Mouse (Mus musculus) kidney, embryonic 14.5 days (tissue): ENCODE results near the gene Myo7a. TPM values are rescaled to one million over a fixed set of nuclear protein-coding genes. Genes with fewer than 3 reads are reported as not detected.

Experiments
- ATAC-seq: fragments of 200-750 bp; cut with Nextera tagmentation; 2 replicates; pipeline ENCODE4 v1.8.0; 2017; ENCODE audit warnings: moderate number of reproducible peaks, mild to moderate bottlenecking, moderate TSS enrichment, moderate library complexity; ENCODE audit not compliant: low FRiP score, low TSS enrichment
- H3K27ac ChIP-seq: fragments of 300-500 bp; sonication (generic); 2 replicates; pipeline ENCODE4 v1.5.1; 2014; ENCODE audit warnings: low read depth, mild to moderate bottlenecking, low read length, moderate library complexity, mixed read lengths
- H3K27me3 ChIP-seq: fragments of 300-500 bp; sonication (generic); 2 replicates; pipeline ENCODE4 v1.6.1; 2014; ENCODE audit warnings: mild to moderate bottlenecking, low read length; ENCODE audit not compliant: control insufficient read depth, insufficient read depth
- H3K36me3 ChIP-seq: fragments of 300-500 bp; sonication (generic); 2 replicates; pipeline ENCODE4 v1.6.1; 2014; ENCODE audit warnings: low read length, mixed read lengths; ENCODE audit not compliant: control insufficient read depth, insufficient read depth
- H3K4me1 ChIP-seq: fragments of 300-500 bp; sonication (generic); 2 replicates; pipeline ENCODE4 v1.6.1; 2014; ENCODE audit warnings: low read length, mixed read lengths; ENCODE audit not compliant: control insufficient read depth, insufficient read depth
- H3K4me2 ChIP-seq: fragments of 300-500 bp; sonication (generic); replicated peaks from 2 replicates; pipeline ENCODE4 v1.6.1; 2014; ENCODE audit warnings: low read depth, mild to moderate bottlenecking, low read length
- H3K4me3 ChIP-seq: fragments of 300-500 bp; sonication (generic); 2 replicates; pipeline ENCODE4 v1.5.1; 2014; ENCODE audit warnings: mild to moderate bottlenecking, low read length
- H3K9ac ChIP-seq: fragments of 300-500 bp; sonication (generic); 2 replicates; pipeline ENCODE4 v1.6.1; 2014; ENCODE audit warnings: low read depth, mild to moderate bottlenecking, low read length, moderate library complexity
- H3K9me3 ChIP-seq: fragments of 300-500 bp; sonication (generic); 2 replicates; pipeline ENCODE4 v1.6.1; 2016; ENCODE audit warnings: low read length; ENCODE audit not compliant: control insufficient read depth
- WGBS: fragments of 180-500 bp; shearing (Covaris S2); extraction: QIAGEN DNeasy Blood & Tissue Kit; methylation state at CpG from one replicate; pipeline ENCODE4 v1.1.7; 2014; 5-methylcytosine and 5-hydroxymethylcytosine counted together
- polyA plus RNA-seq: library from polyadenylated mRNA; unstranded; fragments of >200 nt; fragmentation: Nextera tagmentation; extraction: Ambion mirVana; gene quantifications from 2 replicates; pipeline ENCODE4 v1.2.1, GENCODE M21; 2014

Myo7a gene
- polyA plus RNA-seq, 1 experiment from 2014 or later: 15.4 TPM

GRCm38 (mm10) chr7:98156280-98156665 lies 36.9 kb upstream of the Myo7a start:
- no peaks in the 10 kb centered on the region for H3K36me3 ChIP-seq
- no peak overlapping the region for H3K27ac ChIP-seq
- no peak for ATAC-seq
- no peak overlapping the region for H3K4me2 ChIP-seq
- no peak overlapping the region for H3K9ac ChIP-seq
- WGBS: 45% methylated on average over 3 of the region's 3 CpGs
- H3K4me1 ChIP-seq: peaks cover 39% of the 10 kb centered on the region
- H3K27me3 ChIP-seq: no peaks in the 10 kb centered on the region
- no peak overlapping the region for H3K4me3 ChIP-seq
- no peaks in the 10 kb centered on the region for H3K9me3 ChIP-seq

DNA sequence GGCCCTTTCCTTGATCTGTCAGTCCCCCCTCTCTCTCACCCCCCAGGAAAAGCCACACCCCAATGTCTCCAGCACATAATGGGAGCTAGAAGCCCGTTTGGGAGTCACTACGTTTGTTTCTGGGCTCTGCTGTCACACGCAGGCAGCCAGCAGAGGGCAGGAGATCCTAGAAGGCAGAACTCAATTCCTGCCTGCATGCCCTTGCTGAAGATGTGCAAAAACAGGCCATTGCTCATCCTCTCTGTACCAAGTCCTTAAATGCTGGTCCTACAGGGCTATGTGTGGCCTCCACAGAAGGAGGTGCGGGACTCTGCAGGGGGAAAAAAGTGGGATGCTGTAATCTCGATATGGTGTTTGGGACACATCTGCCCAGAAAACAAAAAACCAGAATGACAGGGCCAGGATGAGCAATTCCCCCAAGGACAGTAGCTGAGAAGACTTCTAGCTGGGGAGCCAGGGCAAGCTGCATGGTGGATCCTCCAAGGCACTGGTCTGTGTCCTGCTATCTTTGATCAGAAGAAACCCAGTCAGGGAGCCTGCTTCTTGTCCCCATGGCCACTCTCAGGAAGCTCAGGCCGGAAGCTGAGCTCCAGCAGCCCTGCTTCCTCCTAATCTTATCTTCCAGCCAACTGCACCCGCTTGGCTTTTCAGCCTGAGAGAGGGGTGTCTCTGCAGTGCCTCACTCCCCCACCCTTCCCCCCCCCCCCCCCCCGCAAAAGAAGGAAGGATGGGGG lies 36.4 kb upstream of the Myo7a start:
- no peak for ATAC-seq

DNA sequence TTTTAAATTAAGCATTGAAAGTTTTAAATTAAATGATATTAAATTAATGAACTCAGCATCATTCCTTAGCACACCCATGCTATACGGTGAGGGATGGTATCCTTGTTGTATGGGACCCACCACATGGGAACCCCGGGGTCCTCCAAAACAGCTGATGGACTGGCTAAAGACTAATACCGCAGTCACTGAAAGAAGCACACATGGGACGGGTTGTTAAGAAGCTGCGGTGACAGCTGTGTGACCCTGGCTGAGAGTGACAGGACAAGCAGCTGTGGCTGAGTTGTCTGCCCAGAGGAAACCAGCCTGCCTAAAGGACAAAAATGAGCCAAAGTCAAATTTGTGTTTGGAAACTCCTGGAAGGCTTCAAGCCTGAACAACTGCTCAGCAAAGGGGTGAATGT lies 34.6 kb upstream of the Myo7a start:
- ATAC-seq: no peak
- Histone ChIP-seq H3K4me1 (peaks cover 30% of the 10 kb centered on the region), H3K27ac (no peak overlapping the region), H3K4me3 (no peak overlapping the region), H3K4me2 (no peak overlapping the region), H3K27me3 (no peaks in the 10 kb centered on the region), H3K36me3 (no peaks in the 10 kb centered on the region), H3K9ac (no peak overlapping the region), H3K9me3 (no peaks in the 10 kb centered on the region)
- WGBS: 66% methylated on average over 5 of the region's 5 CpGs

More for the DNA sequence above, 36.4 kb upstream of the Myo7a start:
- H3K4me1 ChIP-seq: peaks cover 38% of the 10 kb centered on the region
- H3K4me3 ChIP-seq: no peak overlapping the region
- 25% methylated on average over 8 of the region's 8 CpGs for WGBS
- no peak overlapping the region for H3K9ac ChIP-seq
- no peaks in the 10 kb centered on the region for H3K9me3 ChIP-seq
- H3K36me3 ChIP-seq: no peaks in the 10 kb centered on the region
- H3K27ac ChIP-seq: no peak overlapping the region
- no peaks in the 10 kb centered on the region for H3K27me3 ChIP-seq
- H3K4me2 ChIP-seq: no peak overlapping the region

GRCm38 (mm10) chr7:98153345-98153744 lies 34.0 kb upstream of the Myo7a start:
- no peaks in the 10 kb centered on the region for H3K9me3 ChIP-seq
- H3K4me1 ChIP-seq: peaks cover 30% of the 10 kb centered on the region

DNA sequence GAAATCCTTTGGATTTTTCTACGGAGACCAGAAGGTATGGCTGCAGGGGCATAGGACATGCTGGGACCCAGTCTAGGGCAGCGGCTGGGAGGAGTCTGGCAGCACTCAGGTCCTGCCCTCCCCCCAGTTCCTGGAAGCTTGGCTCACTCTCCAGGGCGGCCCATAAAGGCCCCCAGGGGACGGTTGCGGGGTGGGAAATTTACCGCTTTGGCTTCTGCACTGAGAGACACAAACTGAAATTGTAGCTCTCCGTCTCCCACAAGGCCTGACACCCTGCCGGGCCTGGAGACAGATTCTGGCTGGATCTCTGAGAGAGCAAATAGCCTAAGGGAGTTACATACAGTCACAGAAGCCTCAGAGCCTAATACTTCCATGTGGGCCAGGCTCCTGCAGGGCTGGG lies 33.1 kb upstream of the Myo7a start:
- H3K9me3 ChIP-seq: no peaks in the 10 kb centered on the region
- H3K27me3 ChIP-seq: no peaks in the 10 kb centered on the region
- H3K4me3 ChIP-seq: no peak overlapping the region
- H3K4me1 ChIP-seq: peaks cover 39% of the 10 kb centered on the region
- ATAC-seq: no peak
- no peak overlapping the region; the same call in 1 of the 2 replicates for H3K9ac ChIP-seq
- WGBS: 22% methylated on average over 8 of the region's 8 CpGs
- H3K4me2 ChIP-seq: no peak overlapping the region
- H3K36me3 ChIP-seq: no peaks in the 10 kb centered on the region
- H3K27ac ChIP-seq: no peak overlapping the region

More at GRCm38 (mm10) chr7:98153345-98153744, 34.0 kb upstream of the Myo7a start:
- Histone ChIP-seq H3K36me3 (no peaks in the 10 kb centered on the region), H3K4me3 (no peak overlapping the region), H3K27me3 (no peaks in the 10 kb centered on the region), H3K4me2 (no peak overlapping the region), H3K9ac (no peak overlapping the region), H3K27ac (no peak overlapping the region)
- WGBS: 56% methylated on average over 3 of the region's 3 CpGs
- no peak for ATAC-seq

GRCm38 (mm10) chr7:98150525-98150924 lies 31.2 kb upstream of the Myo7a start:
- Histone ChIP-seq H3K4me3 (no peak overlapping the region), H3K9ac (no peak overlapping the region), H3K4me2 (no peak overlapping the region), H3K4me1 (peaks cover 34% of the 10 kb centered on the region), H3K9me3 (no peaks in the 10 kb centered on the region), H3K36me3 (no peaks in the 10 kb centered on the region), H3K27me3 (no peaks in the 10 kb centered on the region), H3K27ac (peak overlapping the region; percentile 37; the same call in 1 of the 2 replicates)
- no peak for ATAC-seq
- whole genome bisulfite sequencing: 55% methylated on average over 5 of the region's 5 CpGs

GRCm38 (mm10) chr7:98149802-98150201 lies 30.5 kb upstream of the Myo7a start:
- H3K4me2 ChIP-seq: no peak overlapping the region
- H3K9me3 ChIP-seq: no peaks in the 10 kb centered on the region
- no peak overlapping the region for H3K4me3 ChIP-seq
- H3K4me1 ChIP-seq: peaks cover 34% of the 10 kb centered on the region
- peak overlapping the region; percentile 69; the same call in 1 of the 2 replicates for H3K27ac ChIP-seq
- no peaks in the 10 kb centered on the region for H3K27me3 ChIP-seq
- ATAC-seq: peak; percentile 37; the same call in 1 of the 2 replicates
- 9% methylated on average over 3 of the region's 3 CpGs for WGBS
- no peak overlapping the region for H3K9ac ChIP-seq
- no peaks in the 10 kb centered on the region for H3K36me3 ChIP-seq

DNA sequence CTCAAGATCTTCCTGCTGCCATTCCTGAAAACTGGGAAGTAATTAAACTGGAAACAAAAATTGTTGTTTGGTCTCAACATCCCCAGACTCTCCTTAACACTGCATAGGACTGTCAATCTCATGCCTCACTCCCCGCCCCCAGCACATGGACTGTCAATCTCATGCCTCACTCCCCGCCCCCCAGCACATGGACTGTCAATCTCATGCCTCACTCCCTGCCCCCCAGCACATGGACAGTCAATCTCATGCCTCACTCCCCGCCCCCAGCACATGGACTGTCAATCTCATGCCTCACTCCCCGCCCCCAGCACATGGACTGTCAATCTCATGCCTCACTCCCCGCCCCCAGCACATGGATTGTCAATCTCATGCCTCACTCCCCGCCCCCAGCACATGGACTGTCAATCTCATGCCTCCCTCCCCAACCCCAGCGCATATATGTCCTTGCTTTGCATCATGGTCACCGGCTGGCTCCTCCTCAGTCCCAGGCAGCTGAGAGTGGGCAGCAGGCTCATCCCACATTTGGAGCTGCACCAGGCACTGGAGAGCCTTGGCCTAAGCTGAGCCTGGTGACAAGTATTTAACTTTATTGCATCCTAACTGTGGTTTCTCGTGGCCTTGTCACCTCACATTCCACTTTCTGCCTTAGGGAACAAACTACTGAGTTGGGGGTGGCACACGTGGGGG lies 29.5 kb upstream of the Myo7a start:
- Histone ChIP-seq H3K27me3 (no peaks in the 10 kb centered on the region), H3K9me3 (no peaks in the 10 kb centered on the region), H3K4me2 (no peak overlapping the region), H3K27ac (peak overlapping the region; percentile 69; the same call in 1 of the 2 replicates), H3K4me3 (no peak overlapping the region), H3K4me1 (peaks cover 34% of the 10 kb centered on the region), H3K36me3 (no peaks in the 10 kb centered on the region), H3K9ac (no peak overlapping the region)
- WGBS: 68% methylated on average over 10 of the region's 10 CpGs
- no peak for ATAC-seq

GRCm38 (mm10) chr7:98147766-98148165 lies 28.4 kb upstream of the Myo7a start:
- 54% methylated on average over 8 of the region's 8 CpGs for WGBS
- Histone ChIP-seq H3K9me3 (no peaks in the 10 kb centered on the region), H3K27me3 (no peaks in the 10 kb centered on the region), H3K36me3 (no peaks in the 10 kb centered on the region), H3K4me1 (peaks cover 35% of the 10 kb centered on the region), H3K4me2 (no peak overlapping the region), H3K27ac (peak overlapping the region; percentile 38; the same call in 1 of the 2 replicates), H3K9ac (no peak overlapping the region), H3K4me3 (no peak overlapping the region)
- no peak for ATAC-seq
